Mouse (Mus musculus): ENCODE measurements at regions not wholly inside any gene's neighbourhood (a gene's known extent, or its start where the extent isn't known, plus 50 kb on each side); places are given as distances from the start of the nearest gene placed in this dataset.
"Not testable (repeated sequence)": the region's sequence is repeated elsewhere in the genome, so short reads cannot be mapped to it uniquely, and the experiment has no call there.

GRCm38 (mm10) chr16:63104383-63104782 is 250.3 kb downstream of the Pros1 start:
- no peak for DNase-seq (ENCODE audit: low spot score)

GRCm38 (mm10) chr16:63104938-63105714 is 251.0 kb downstream of the Pros1 start:
- peak; percentile 7 for DNase-seq (ENCODE audit: low spot score)

GRCm38 (mm10) chr16:63116456-63116855 is 262.3 kb downstream of the Pros1 start:
- DNase-seq (ENCODE audit: low spot score): no peak

- no peak for DNase-seq (ENCODE audit: low spot score)
Observed at GRCm38 (mm10) chr16:63118721-63119120, 264.6 kb downstream of the Pros1 start.

- DNase-seq (ENCODE audit: low spot score): no peak
Observed at GRCm38 (mm10) chr16:63143851-63144250, 289.7 kb downstream of the Pros1 start.

GRCm38 (mm10) chr16:63155300-63155821 is 301.3 kb downstream of the Pros1 start:
- no peak for DNase-seq (ENCODE audit: low spot score)

- no peak for DNase-seq (ENCODE audit: low spot score)
Observed at GRCm38 (mm10) chr16:63170101-63170500, 316.0 kb downstream of the Pros1 start.

- no peak for DNase-seq (ENCODE audit: low spot score)
Observed at GRCm38 (mm10) chr16:63179228-63179627, 325.1 kb downstream of the Pros1 start.

- DNase-seq (ENCODE audit: low spot score): no peak
Observed at GRCm38 (mm10) chr16:63191181-63191580, 337.1 kb downstream of the Pros1 start.

- DNase-seq (ENCODE audit: low spot score): no peak
Observed at GRCm38 (mm10) chr16:63191623-63192022, 337.5 kb downstream of the Pros1 start.

- DNase-seq (ENCODE audit: low spot score): no peak
Observed at GRCm38 (mm10) chr16:63194595-63194994, 340.5 kb downstream of the Pros1 start.

- not testable (repeated sequence) for DNase-seq (ENCODE audit: low spot score)
Observed at GRCm38 (mm10) chr16:63213471-63213870, 359.4 kb downstream of the Pros1 start.

GRCm38 (mm10) chr16:63220228-63220879 is 366.2 kb downstream of the Pros1 start:
- DNase-seq (ENCODE audit: low spot score): no peak

GRCm38 (mm10) chr16:63224608-63225007 is 370.5 kb downstream of the Pros1 start:
- DNase-seq (ENCODE audit: low spot score): no peak

GRCm38 (mm10) chr16:63225097-63225496 is 371.0 kb downstream of the Pros1 start:
- no peak for DNase-seq (ENCODE audit: low spot score)

GRCm38 (mm10) chr16:63229135-63229534 is 375.0 kb downstream of the Pros1 start:
- DNase-seq (ENCODE audit: low spot score): no peak

GRCm38 (mm10) chr16:63229567-63229966 is 375.5 kb downstream of the Pros1 start:
- DNase-seq (ENCODE audit: low spot score): no peak

- DNase-seq (ENCODE audit: low spot score): no peak
Observed at GRCm38 (mm10) chr16:63270173-63270572, 416.1 kb downstream of the Pros1 start.

GRCm38 (mm10) chr16:63277556-63277955 is 423.4 kb downstream of the Pros1 start:
- DNase-seq (ENCODE audit: low spot score): no peak

GRCm38 (mm10) chr16:63278259-63278697 is 424.2 kb downstream of the Pros1 start:
- DNase-seq (ENCODE audit: low spot score): no peak

GRCm38 (mm10) chr16:63287655-63288054 is 433.5 kb downstream of the Pros1 start:
- no peak for DNase-seq (ENCODE audit: low spot score)

- no peak for DNase-seq (ENCODE audit: low spot score)
Observed at GRCm38 (mm10) chr16:63311676-63312075, 457.6 kb downstream of the Pros1 start.

GRCm38 (mm10) chr16:63313544-63313943 is 459.4 kb downstream of the Pros1 start:
- DNase-seq (ENCODE audit: low spot score): no peak
